Mouse (Mus musculus): ENCODE results near the gene Tacr1. TPM values are rescaled to one million over a fixed set of nuclear protein-coding genes. Genes with fewer than 3 reads are reported as not detected.

The Tacr1 gene
- polyA plus RNA-seq, 1 experiment from 2014 or later = not detected

- no peak for ATAC-seq (ENCODE audit: low read depth)
- no peaks in the 10 kb centered on the region for H3K9me3 ChIP-seq (replicated peaks)
- H3K27me3 ChIP-seq = no peaks in the 10 kb centered on the region
- H3K4me1 ChIP-seq (replicated peaks) = no peaks in the 10 kb centered on the region
- no peak overlapping the region for H3K27ac ChIP-seq
- no peak overlapping the region for H3K4me2 ChIP-seq
- no peaks in the 10 kb centered on the region for H3K36me3 ChIP-seq
- H3K4me3 ChIP-seq (replicated peaks) = no peak overlapping the region
- H3K9ac ChIP-seq = no peak overlapping the region
- DNase-seq = no peak
- 47% methylated on average over 3 of the region's 3 CpGs for WGBS (ENCODE audit: insufficient replicate concordance)
Measured at GRCm38 (mm10) chr6:82455245-82455644, 53.1 kb downstream of the Tacr1 start.

GRCm38 (mm10) chr6:82457163-82457763 is 55.1 kb downstream of the Tacr1 start:
- no peak overlapping the region for H3K4me3 ChIP-seq (replicated peaks)
- no peak for ATAC-seq (ENCODE audit: low read depth)
- DNase-seq = no peak
- no peaks in the 10 kb centered on the region for H3K4me1 ChIP-seq (replicated peaks)
- 70% methylated on average over 7 of the region's 7 CpGs for WGBS (ENCODE audit: insufficient replicate concordance)
- no peaks in the 10 kb centered on the region for H3K9me3 ChIP-seq (replicated peaks)
- H3K27ac ChIP-seq = no peak overlapping the region
- no peaks in the 10 kb centered on the region for H3K36me3 ChIP-seq
- H3K4me2 ChIP-seq = no peak overlapping the region
- H3K9ac ChIP-seq = no peak overlapping the region
- no peaks in the 10 kb centered on the region for H3K27me3 ChIP-seq

GRCm38 (mm10) chr6:82458762-82459389 is 56.7 kb downstream of the Tacr1 start:
- Histone ChIP-seq H3K4me3 (replicated peaks) (no peak overlapping the region), H3K4me1 (replicated peaks) (peaks cover 6% of the 10 kb centered on the region; the same call in 1 of the 2 replicates), H3K27ac (no peak overlapping the region), H3K9ac (no peak overlapping the region), H3K27me3 (no peaks in the 10 kb centered on the region), H3K4me2 (no peak overlapping the region), H3K36me3 (no peaks in the 10 kb centered on the region), H3K9me3 (replicated peaks) (no peaks in the 10 kb centered on the region)
- no peak for DNase-seq
- WGBS (ENCODE audit: insufficient replicate concordance) = 63% methylated on average over 15 of the region's 15 CpGs
- no peak for ATAC-seq (ENCODE audit: low read depth)

- 8% methylated on average over 4 of the region's 4 CpGs for WGBS (ENCODE audit: insufficient replicate concordance)
- DNase-seq (no peak), ATAC-seq (ENCODE audit: low read depth) (no peak)
- no peaks in the 10 kb centered on the region for H3K27me3 ChIP-seq
- H3K36me3 ChIP-seq = no peaks in the 10 kb centered on the region
- H3K27ac ChIP-seq = no peak overlapping the region
- no peak overlapping the region for H3K4me3 ChIP-seq (replicated peaks)
- H3K4me1 ChIP-seq (replicated peaks) = peaks cover 6% of the 10 kb centered on the region; the same call in 1 of the 2 replicates
- H3K4me2 ChIP-seq = no peak overlapping the region
- no peak overlapping the region for H3K9ac ChIP-seq
- no peaks in the 10 kb centered on the region for H3K9me3 ChIP-seq (replicated peaks)
Measured at GRCm38 (mm10) chr6:82463171-82463570, 61.0 kb downstream of the Tacr1 start.

- no peak for DNase-seq
- no peaks in the 10 kb centered on the region for H3K4me1 ChIP-seq (replicated peaks)
- H3K27me3 ChIP-seq = no peaks in the 10 kb centered on the region
- no peak overlapping the region for H3K4me2 ChIP-seq
- no peaks in the 10 kb centered on the region for H3K9me3 ChIP-seq (replicated peaks)
- no peak overlapping the region for H3K9ac ChIP-seq
- 36% methylated on average over 6 of the region's 6 CpGs for WGBS (ENCODE audit: insufficient replicate concordance)
- no peak overlapping the region for H3K4me3 ChIP-seq (replicated peaks)
- no peak overlapping the region for H3K27ac ChIP-seq
- no peak for ATAC-seq (ENCODE audit: low read depth)
- no peaks in the 10 kb centered on the region for H3K36me3 ChIP-seq
Measured at GRCm38 (mm10) chr6:82474477-82474876, 72.3 kb downstream of the Tacr1 start.

GRCm38 (mm10) chr6:82483842-82484241 is 81.7 kb downstream of the Tacr1 start:
- DNase-seq (no peak), ATAC-seq (ENCODE audit: low read depth) (no peak)
- Histone ChIP-seq H3K4me3 (replicated peaks) (no peak overlapping the region), H3K27me3 (no peaks in the 10 kb centered on the region), H3K27ac (no peak overlapping the region), H3K4me1 (replicated peaks) (no peaks in the 10 kb centered on the region), H3K9ac (no peak overlapping the region), H3K36me3 (no peaks in the 10 kb centered on the region), H3K9me3 (replicated peaks) (no peaks in the 10 kb centered on the region), H3K4me2 (no peak overlapping the region)
- WGBS (ENCODE audit: insufficient replicate concordance) = 40% methylated on average over 1 of the region's 1 CpGs

GRCm38 (mm10) chr6:82494481-82494880 is 92.3 kb downstream of the Tacr1 start:
- ATAC-seq (ENCODE audit: low read depth) (no peak), DNase-seq (no peak)
- Histone ChIP-seq H3K9ac (no peak overlapping the region), H3K4me1 (replicated peaks) (no peaks in the 10 kb centered on the region), H3K27me3 (no peaks in the 10 kb centered on the region), H3K4me3 (replicated peaks) (no peak overlapping the region), H3K27ac (no peak overlapping the region), H3K9me3 (replicated peaks) (no peaks in the 10 kb centered on the region), H3K36me3 (no peaks in the 10 kb centered on the region), H3K4me2 (no peak overlapping the region)
- WGBS (ENCODE audit: insufficient replicate concordance) = 51% methylated on average over 6 of the region's 6 CpGs

GRCm38 (mm10) chr6:82510843-82511416 is 108.8 kb downstream of the Tacr1 start:
- ATAC-seq (ENCODE audit: low read depth) = no peak
- H3K4me1 ChIP-seq (replicated peaks) = no peaks in the 10 kb centered on the region
- H3K36me3 ChIP-seq = no peaks in the 10 kb centered on the region
- no peaks in the 10 kb centered on the region for H3K9me3 ChIP-seq (replicated peaks)
- H3K9ac ChIP-seq = no peak overlapping the region
- WGBS (ENCODE audit: insufficient replicate concordance) = 58% methylated on average over 7 of the region's 7 CpGs
- H3K27ac ChIP-seq = no peak overlapping the region
- no peaks in the 10 kb centered on the region for H3K27me3 ChIP-seq
- no peak for DNase-seq
- H3K4me3 ChIP-seq (replicated peaks) = no peak overlapping the region
- no peak overlapping the region for H3K4me2 ChIP-seq

- H3K4me2 ChIP-seq = no peak overlapping the region
- no peak for DNase-seq
- H3K36me3 ChIP-seq = no peaks in the 10 kb centered on the region
- H3K4me3 ChIP-seq (replicated peaks) = no peak overlapping the region
- H3K4me1 ChIP-seq (replicated peaks) = no peaks in the 10 kb centered on the region
- 61% methylated on average over 3 of the region's 3 CpGs for WGBS (ENCODE audit: insufficient replicate concordance)
- ATAC-seq (ENCODE audit: low read depth) = no peak
- no peak overlapping the region for H3K27ac ChIP-seq
- H3K27me3 ChIP-seq = no peaks in the 10 kb centered on the region
- H3K9me3 ChIP-seq (replicated peaks) = no peaks in the 10 kb centered on the region
- no peak overlapping the region for H3K9ac ChIP-seq
Measured at GRCm38 (mm10) chr6:82519626-82520025, 117.5 kb downstream of the Tacr1 start.

GRCm38 (mm10) chr6:82522567-82522966 is 120.4 kb downstream of the Tacr1 start:
- no peaks in the 10 kb centered on the region for H3K9me3 ChIP-seq (replicated peaks)
- no peaks in the 10 kb centered on the region for H3K27me3 ChIP-seq
- DNase-seq (no peak), ATAC-seq (ENCODE audit: low read depth) (no peak)
- H3K27ac ChIP-seq = no peak overlapping the region
- no peak overlapping the region for H3K4me2 ChIP-seq
- H3K4me1 ChIP-seq (replicated peaks) = no peaks in the 10 kb centered on the region
- H3K4me3 ChIP-seq (replicated peaks) = no peak overlapping the region
- H3K36me3 ChIP-seq = no peaks in the 10 kb centered on the region
- H3K9ac ChIP-seq = no peak overlapping the region
- WGBS (ENCODE audit: insufficient replicate concordance) = 69% methylated on average over 5 of the region's 5 CpGs

GRCm38 (mm10) chr6:82525107-82525867 is 123.2 kb downstream of the Tacr1 start:
- no peak overlapping the region for H3K27ac ChIP-seq
- no peak overlapping the region for H3K4me2 ChIP-seq
- no peaks in the 10 kb centered on the region for H3K27me3 ChIP-seq
- ATAC-seq (ENCODE audit: low read depth) = no peak
- H3K4me1 ChIP-seq (replicated peaks) = no peaks in the 10 kb centered on the region
- no peak overlapping the region for H3K4me3 ChIP-seq (replicated peaks)
- H3K9me3 ChIP-seq (replicated peaks) = no peaks in the 10 kb centered on the region
- H3K36me3 ChIP-seq = no peaks in the 10 kb centered on the region
- no peak overlapping the region for H3K9ac ChIP-seq
- 36% methylated on average over 3 of the region's 3 CpGs for WGBS (ENCODE audit: insufficient replicate concordance)
- DNase-seq = no peak
